8 mouse cellular contexts compared by ENCODE assay signal in the genomic region with DNA sequence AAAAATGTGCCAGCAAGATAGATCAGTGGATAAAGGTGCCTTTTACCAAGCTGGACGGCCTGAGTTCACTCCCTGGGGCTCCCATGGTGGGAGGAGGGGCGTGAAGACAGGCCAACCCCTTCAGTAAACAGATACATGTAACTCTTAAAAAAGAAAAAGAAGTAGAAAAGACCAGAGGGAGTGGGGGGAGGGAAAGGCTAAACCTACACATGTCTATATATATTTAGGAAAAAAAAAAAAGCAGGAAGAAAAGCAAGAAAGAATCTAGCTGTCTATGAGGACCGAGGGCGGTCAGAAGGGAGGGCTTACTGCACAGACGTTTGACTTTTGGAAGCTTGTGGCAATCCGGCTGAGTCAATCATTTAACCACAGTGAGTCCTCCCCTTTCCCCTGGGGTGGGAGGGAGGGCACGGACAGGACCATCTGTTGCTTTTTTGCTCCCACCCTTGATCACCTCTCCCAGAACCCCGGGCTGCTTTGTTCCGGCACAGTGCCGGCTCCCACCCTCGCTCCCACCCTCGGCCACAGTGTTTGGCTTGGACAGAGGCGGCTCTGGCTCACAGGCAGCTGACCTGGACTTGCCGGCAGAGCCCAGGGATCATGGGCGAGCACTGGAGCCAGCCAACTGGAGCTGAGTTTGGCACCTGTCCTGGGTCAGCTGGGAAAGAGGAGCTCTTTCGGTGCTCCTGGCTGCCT. TPM values are rescaled to one million over a fixed set of nuclear protein-coding genes. Genes with fewer than 3 reads are reported as not detected.
DNase-seq lines count a peak whose midpoint lies in the region; ATAC-seq and TF ChIP-seq lines count a peak whose summit lies in the region.

No protein-coding gene starts in this region.

- WGBS in embryonic facial prominence, embryonic 11.5 days, result 19% methylated on average over 16 of the region's 16 CpGs
- WGBS in liver, embryonic 15.5 days (ENCODE audit: insufficient replicate concordance), result 6% methylated on average over 16 of the region's 16 CpGs

- H3K4me1 ChIP-seq in embryonic facial prominence, embryonic 11.5 days (ENCODE audit: control insufficient read depth, insufficient read depth, low read length), result peaks cover 18% of the 10 kb centered on the region
- H3K4me1 ChIP-seq in liver, embryonic 15.5 days (replicated peaks), result peaks cover 71% of the 10 kb centered on the region

- H3K79me2 ChIP-seq in myocyte (ENCODE audit: control insufficient read depth, insufficient read depth), result peaks cover 67% of the 10 kb centered on the region

- ATAC-seq in embryonic facial prominence, embryonic 11.5 days (replicated peaks; ENCODE audit: insufficient number of reproducible peaks, low FRiP score, low TSS enrichment, low read depth), result no peak; the same call in 1 of the 2 replicates
- ATAC-seq in liver, embryonic 15.5 days (ENCODE audit: insufficient read depth), result peak; percentile 45
- no peak for ATAC-seq in erythroid progenitor cell, adult 5-6 weeks (replicated peaks; ENCODE audit: low FRiP score, poor library complexity, severe bottlenecking)

- TF ChIP-seq CTCF in left cerebral cortex, adult 2 months (IDR thresholded peaks at IDR 0.05), result no peak

- no peaks in the 10 kb centered on the region for H3K36me3 ChIP-seq in embryonic facial prominence, embryonic 11.5 days (replicated peaks; ENCODE audit: control insufficient read depth, insufficient read depth, low read depth, low read length)
- peaks cover 34% of the 10 kb centered on the region for H3K36me3 ChIP-seq in liver, embryonic 15.5 days (replicated peaks)
- peaks cover 19% of the 10 kb centered on the region for H3K36me3 ChIP-seq in myocyte (ENCODE audit: control insufficient read depth, insufficient read depth)

- H3ac ChIP-seq in myocyte (ENCODE audit: control insufficient read depth, insufficient read length), result peak overlapping the region; percentile 24

- H3K9ac ChIP-seq in embryonic facial prominence, embryonic 11.5 days (replicated peaks; ENCODE audit: low read length), result no peak overlapping the region
- 0 out of 2 replicates have a peak overlapping the region, but pooled peaks have one; percentile 18 for H3K9ac ChIP-seq in liver, embryonic 15.5 days

- peak overlapping the region; percentile 16 for H3K4me2 ChIP-seq in embryonic facial prominence, embryonic 11.5 days (ENCODE audit: low read depth, low read length)
- peak overlapping the region; percentile 56 for H3K4me2 ChIP-seq in liver, embryonic 15.5 days
- peak overlapping the region; percentile 88 for H3K4me2 ChIP-seq in myocyte (ENCODE audit: low read depth)

- H3K9me3 ChIP-seq in embryonic facial prominence, embryonic 11.5 days (replicated peaks; ENCODE audit: control insufficient read depth, low read length), result no peaks in the 10 kb centered on the region
- no peaks in the 10 kb centered on the region for H3K9me3 ChIP-seq in liver, embryonic 15.5 days (replicated peaks)

- DNase-seq in left cerebral cortex, adult 2 months (ENCODE audit: extremely low spot score in 1 of 2, low spot score in 2 of 2), result peak; percentile 52 to 62
- no peak for DNase-seq in left cerebral cortex, adult 9 months (ENCODE audit: low spot score in 2 of 2)
- DNase-seq in embryonic facial prominence, embryonic 11.5 days (ENCODE audit: low spot score), result peak; percentile 44
- peak; percentile 81 for DNase-seq in heart, adult 8-10 months (ENCODE audit: low spot score)
- peak; percentile 87 for DNase-seq in kidney, adult 18-20 months

- TF ChIP-seq POLR2A in myocyte (IDR thresholded peaks at IDR 0.05; ENCODE audit: insufficient read length, low read depth), result peak; percentile 47

- peak overlapping the region; percentile 82 for H3K27ac ChIP-seq in left cerebral cortex, adult 2 months
- peak overlapping the region; percentile 52 for H3K27ac ChIP-seq in embryonic facial prominence, embryonic 11.5 days (replicated peaks; ENCODE audit: low read depth, low read length)
- peak overlapping the region; percentile 81 for H3K27ac ChIP-seq in liver, embryonic 15.5 days (replicated peaks)

- intact Hi-C loops in left cerebral cortex, adult 2 months (cut with DNase I), result no loop called here

- no peaks in the 10 kb centered on the region for H3K27me3 ChIP-seq in embryonic facial prominence, embryonic 11.5 days (ENCODE audit: control insufficient read depth, insufficient read depth, low read length)
- H3K27me3 ChIP-seq in liver, embryonic 15.5 days, result no peaks in the 10 kb centered on the region
- H3K27me3 ChIP-seq in myocyte (ENCODE audit: control insufficient read depth, insufficient read depth, insufficient read length), result no peaks in the 10 kb centered on the region

- peak overlapping the region; percentile 41 for H3K4me3 ChIP-seq in left cerebral cortex, adult 2 months
- H3K4me3 ChIP-seq in embryonic facial prominence, embryonic 11.5 days (ENCODE audit: low read depth, low read length), result no peak overlapping the region
- peak overlapping the region; percentile 49 for H3K4me3 ChIP-seq in liver, embryonic 15.5 days (replicated peaks)
- H3K4me3 ChIP-seq in myocyte, result peak overlapping the region; percentile 77

TF ChIP-seq in myocyte, 11 proteins besides CTCF, POLR2A, EP300 and RAD21:
- peak; percentile 48 for TF ChIP-seq POLR2AphosphoS2 (IDR thresholded peaks at IDR 0.05; ENCODE audit: insufficient read length, low read depth)
- peak; percentile 31 to 89 (median 87) for TF ChIP-seq MYOD1 (IDR thresholded peaks at IDR 0.05; ENCODE audit: control insufficient read depth in 1 of 3, insufficient read length in 2 of 3, low read depth in 2 of 3)
- TF ChIP-seq MAX (IDR thresholded peaks at IDR 0.05; ENCODE audit: low read depth), result no peak
- peak; percentile 34 for TF ChIP-seq TCF3 (IDR thresholded peaks at IDR 0.05; ENCODE audit: insufficient read length, low read depth)
- TF ChIP-seq MYOG (IDR thresholded peaks at IDR 0.05; ENCODE audit: control insufficient read depth in 1 of 3, insufficient read depth in 1 of 3, insufficient read length in 2 of 3, low read depth in 2 of 3), result peak; percentile 40 to 96 (median 87)
TF ChIP-seq in myocyte: peak in this region for 4.

RNA-seq across cellular contexts. Expression of gene Tpcn1, which starts 27.7 kb away (rescaled TPM):
- 10 to 100 TPM; 36.8 to 42.1 TPM for total RNA-seq in left cerebral cortex, adult 2 months (2021)
- 9.6 and 11.2 TPM in 2 replicates for polyA plus RNA-seq in embryonic facial prominence, embryonic 11.5 days (2014; fragmentation: Nextera tagmentation; extraction: Ambion mirVana)
- total RNA-seq in heart, adult 8-10 months (2022), result 10 to 100 TPM; 34.8 to 36.7 (median 36.3) TPM
- polyA plus RNA-seq in liver, embryonic 15.5 days (2015; fragmentation: Nextera tagmentation; extraction: Ambion mirVana), result 22.7 and 26.4 TPM in 2 replicates
- polyA plus RNA-seq in myocyte (2012; fragmentation: generic; extraction: Trizol), result 88.7 TPM
- 107 and 136 TPM in 2 replicates for total RNA-seq in erythroid progenitor cell, adult 5-6 weeks (2015; ENCODE audit: low replicate concordance)
- 57.0 and 72.9 TPM in 2 replicates for total RNA-seq in erythroid progenitor cell, adult 5-6 weeks (2017; ENCODE audit: low replicate concordance)

RNA-seq across cellular contexts. Expression of gene Iqcd, which starts 28.1 kb away (rescaled TPM):
- under 1 TPM; 0.47 to 0.75 TPM for total RNA-seq in left cerebral cortex, adult 2 months (2021)
- polyA plus RNA-seq in embryonic facial prominence, embryonic 11.5 days (2014; fragmentation: Nextera tagmentation; extraction: Ambion mirVana), result 0.31 and 0.55 TPM in 2 replicates
- total RNA-seq in heart, adult 8-10 months (2022), result under 1 TPM in 2 of 4 experiments, not detected in 2; 0.14 to 0.22 TPM
- 0.90 and 1.2 TPM in 2 replicates for polyA plus RNA-seq in liver, embryonic 15.5 days (2015; fragmentation: Nextera tagmentation; extraction: Ambion mirVana)
- polyA plus RNA-seq in myocyte (2012; fragmentation: generic; extraction: Trizol), result 0.91 TPM
- total RNA-seq in erythroid progenitor cell, adult 5-6 weeks (2015; ENCODE audit: low replicate concordance), result 2.5 TPM in 1 of 2 replicates, not detected in the other
- total RNA-seq in erythroid progenitor cell, adult 5-6 weeks (2017; ENCODE audit: low replicate concordance), result 3.1 and 3.3 TPM in 2 replicates

RNA-seq across cellular contexts. Expression of gene Slc8b1, which starts 49.8 kb away (rescaled TPM):
- 1 to 10 TPM; 4.5 to 7.5 TPM for total RNA-seq in left cerebral cortex, adult 2 months (2021)
- 1.3 and 1.8 TPM in 2 replicates for polyA plus RNA-seq in embryonic facial prominence, embryonic 11.5 days (2014; fragmentation: Nextera tagmentation; extraction: Ambion mirVana)
- 10 to 100 TPM in 2 of 4 experiments, 1 to 10 TPM in 2; 8.2 to 12.4 (median 10.0) TPM for total RNA-seq in heart, adult 8-10 months (2022)
- polyA plus RNA-seq in liver, embryonic 15.5 days (2015; fragmentation: Nextera tagmentation; extraction: Ambion mirVana), result 7.4 and 8.2 TPM in 2 replicates
- 19.6 TPM for polyA plus RNA-seq in myocyte (2012; fragmentation: generic; extraction: Trizol)
- 3.4 and 5.0 TPM in 2 replicates for total RNA-seq in erythroid progenitor cell, adult 5-6 weeks (2015; ENCODE audit: low replicate concordance)
- 3.0 and 6.7 TPM in 2 replicates for total RNA-seq in erythroid progenitor cell, adult 5-6 weeks (2017; ENCODE audit: low replicate concordance)

RNA-seq across cellular contexts. Expression of gene Rita1, which starts 51.6 kb away (rescaled TPM):
- total RNA-seq in left cerebral cortex, adult 2 months (2021), result 10 to 100 TPM; 29.5 to 29.9 TPM
- polyA plus RNA-seq in embryonic facial prominence, embryonic 11.5 days (2014; fragmentation: Nextera tagmentation; extraction: Ambion mirVana), result 8.3 and 8.8 TPM in 2 replicates
- total RNA-seq in heart, adult 8-10 months (2022), result 10 to 100 TPM; 14.3 to 17.9 (median 15.3) TPM
- 4.0 TPM in 2 replicates for polyA plus RNA-seq in liver, embryonic 15.5 days (2015; fragmentation: Nextera tagmentation; extraction: Ambion mirVana)
- 14.7 TPM for polyA plus RNA-seq in myocyte (2012; fragmentation: generic; extraction: Trizol)
- total RNA-seq in erythroid progenitor cell, adult 5-6 weeks (2015; ENCODE audit: low replicate concordance), result 0.72 TPM in 1 of 2 replicates, not detected in the other
- total RNA-seq in erythroid progenitor cell, adult 5-6 weeks (2017; ENCODE audit: low replicate concordance), result 3.9 TPM in 1 of 2 replicates, not detected in the other

RNA-seq across cellular contexts. Expression of gene Ddx54, which starts 51.8 kb away (rescaled TPM):
- 10 to 100 TPM; 38.6 to 41.0 TPM for total RNA-seq in left cerebral cortex, adult 2 months (2021)
- polyA plus RNA-seq in embryonic facial prominence, embryonic 11.5 days (2014; fragmentation: Nextera tagmentation; extraction: Ambion mirVana), result 28.9 and 29.7 TPM in 2 replicates
- 10 to 100 TPM; 21.0 to 24.7 (median 23.0) TPM for total RNA-seq in heart, adult 8-10 months (2022)
- polyA plus RNA-seq in liver, embryonic 15.5 days (2015; fragmentation: Nextera tagmentation; extraction: Ambion mirVana), result 16.2 and 17.7 TPM in 2 replicates
- 56.3 TPM for polyA plus RNA-seq in myocyte (2012; fragmentation: generic; extraction: Trizol)
- 1.1 and 1.3 TPM in 2 replicates for total RNA-seq in erythroid progenitor cell, adult 5-6 weeks (2015; ENCODE audit: low replicate concordance)
- 6.4 and 8.1 TPM in 2 replicates for total RNA-seq in erythroid progenitor cell, adult 5-6 weeks (2017; ENCODE audit: low replicate concordance)

Comparison
In these comparisons a context has a peak if more than half of its experiments do, and no peak if none do; other contexts are left out.
1. DNase-seq: peak in left cerebral cortex, adult 2 months (2 of 2), embryonic facial prominence, embryonic 11.5 days (single experiment), heart, adult 8-10 months (single experiment) and kidney, adult 18-20 months (single experiment); none in left cerebral cortex, adult 9 months (0 of 2).
2. H3K4me2 ChIP-seq: peak in every context shown above with its lines; median percentile 88 in myocyte; 56 in liver, embryonic 15.5 days; 16 in embryonic facial prominence, embryonic 11.5 days.
3. Peak in every context shown above with its lines, with median percentiles within 50 percentile points of each other: H3K27ac ChIP-seq.